8 mouse cellular contexts compared by ENCODE assay signal in genomic region chr9:21237368-21238003, GRCm38 (mm10). TPM values are rescaled to one million over a fixed set of nuclear protein-coding genes. Genes with fewer than 3 reads are reported as not detected.
DNase-seq lines count a peak whose midpoint lies in the region; ATAC-seq and TF ChIP-seq lines count a peak whose summit lies in the region.
"Had no signal": no experiment of that assay in that cellular context is flagged by ENCODE, and none has a peak within 500 bp of the region (broad histone marks: within the 10 kb centered on the region; RNA-seq: fewer than 3 reads in every experiment).

No protein-coding gene starts in this region.

- peak overlapping the region; percentile 100 for H3K27ac ChIP-seq in heart, embryonic 10.5 days
- peak overlapping the region; percentile 89 for H3K27ac ChIP-seq in midbrain, embryonic 14.5 days (replicated peaks; ENCODE audit: low read depth, low read length)
- H3K27ac ChIP-seq in thymus, adult 2 months (ENCODE audit: control insufficient read depth, insufficient read depth, low read length): peak overlapping the region; percentile 62

- peak; percentile 61 to 63 for DNase-seq in B cell, adult 2 months
- DNase-seq in cerebellum, adult 9-11 months: peak; percentile 69
- no peak for DNase-seq in heart, embryonic 10.5 days (ENCODE audit: low spot score)
- peak; percentile 43 to 60 for DNase-seq in kidney, postnatal 4 days
- peak; percentile 68 for DNase-seq in midbrain, embryonic 14.5 days
- DNase-seq in thymus, adult 2 months: peak; percentile 44

- TF ChIP-seq CTCF in thymus, adult 2 months (IDR thresholded peaks at IDR 0.05; ENCODE audit: borderline replicate concordance, control insufficient read depth, extremely low read depth, insufficient read depth, low read length, poor library complexity): peak; percentile 52; the same call in 1 of the 2 replicates

- peak; percentile 15 for ATAC-seq in CD4-positive, CD25-positive, alpha-beta regulatory T cell, adult 4 months
- ATAC-seq in midbrain, embryonic 14.5 days (ENCODE audit: low FRiP score, low TSS enrichment): no peak

- peaks cover 27% of the 10 kb centered on the region for H3K4me1 ChIP-seq in heart, embryonic 10.5 days
- peaks cover 15% of the 10 kb centered on the region for H3K4me1 ChIP-seq in midbrain, embryonic 14.5 days (ENCODE audit: control insufficient read depth, insufficient read depth, low read length)
- H3K4me1 ChIP-seq in thymus, adult 2 months (replicated peaks; ENCODE audit: control insufficient read depth, insufficient read depth, low read length): peaks cover 25% of the 10 kb centered on the region

- H3K9me3 ChIP-seq in heart, embryonic 10.5 days: no peaks in the 10 kb centered on the region
- no peaks in the 10 kb centered on the region for H3K9me3 ChIP-seq in midbrain, embryonic 14.5 days (ENCODE audit: control insufficient read depth, low read length)

- peak overlapping the region; percentile 98 for H3K9ac ChIP-seq in midbrain, embryonic 14.5 days (replicated peaks; ENCODE audit: low read length)

- H3K27me3 ChIP-seq in heart, embryonic 10.5 days (ENCODE audit: insufficient read depth, poor library complexity, severe bottlenecking): peaks cover 12% of the 10 kb centered on the region; the same call in 1 of the 2 replicates
- H3K27me3 ChIP-seq in midbrain, embryonic 14.5 days (ENCODE audit: control insufficient read depth, insufficient read depth, low read length): peaks cover 3% of the 10 kb centered on the region; the same call in 1 of the 2 replicates
- no peaks in the 10 kb centered on the region for H3K27me3 ChIP-seq in thymus, adult 2 months (ENCODE audit: control insufficient read depth, insufficient read depth, low read length)

- H3K36me3 ChIP-seq in heart, embryonic 10.5 days: peaks cover 44% of the 10 kb centered on the region
- H3K36me3 ChIP-seq in midbrain, embryonic 14.5 days (ENCODE audit: control insufficient read depth, insufficient read depth, low read length): peaks cover 16% of the 10 kb centered on the region
- no peaks in the 10 kb centered on the region for H3K36me3 ChIP-seq in thymus, adult 2 months (ENCODE audit: control insufficient read depth, insufficient read depth, low read length)

- WGBS in heart, embryonic 10.5 days: 18% methylated on average over 19 of the region's 19 CpGs
- 17% methylated on average over 19 of the region's 19 CpGs for WGBS in midbrain, embryonic 14.5 days
- WGBS in thymus, adult 2 months: 12% methylated on average over 19 of the region's 19 CpGs

- peak overlapping the region; percentile 87 for H3K4me2 ChIP-seq in midbrain, embryonic 14.5 days (ENCODE audit: low read length)

- H3K4me3 ChIP-seq in heart, embryonic 10.5 days: peak overlapping the region; percentile 98
- H3K4me3 ChIP-seq in midbrain, embryonic 14.5 days (replicated peaks; ENCODE audit: low read depth, low read length): peak overlapping the region; percentile 87
- peak overlapping the region; percentile 69 for H3K4me3 ChIP-seq in thymus, adult 2 months (ENCODE audit: control insufficient read depth, insufficient read depth, low read length)

- TF ChIP-seq POLR2A in thymus, adult 2 months (IDR thresholded peaks at IDR 0.05; ENCODE audit: control insufficient read depth, extremely low read depth, insufficient read depth, low read length, poor library complexity): no peak

RNA-seq across cellular contexts. Expression of gene Keap1, which starts 1.7 kb away (rescaled TPM):
- 10 to 100 TPM; 20.1 to 43.4 TPM for polyA plus RNA-seq in CD4-positive, CD25-positive, alpha-beta regulatory T cell, adult 4 months (2017; shearing (Covaris generic))
- 51.4 and 52.4 TPM in 2 replicates for polyA plus RNA-seq in heart, embryonic 10.5 days (2016; fragmentation: Nextera tagmentation; extraction: Ambion mirVana)
- polyA plus RNA-seq in midbrain, embryonic 14.5 days (2014; fragmentation: Nextera tagmentation; extraction: Ambion mirVana): 40.3 and 53.7 TPM in 2 replicates
- polyA plus RNA-seq in thymus, adult 2 months (2012; rRNA removed): 115 and 122 TPM in 2 replicates

RNA-seq across cellular contexts. Expression of gene S1pr5, which starts 10.8 kb away (rescaled TPM):
- under 1 TPM in 1 of 2 experiments, not detected in 1; 0.12 TPM for polyA plus RNA-seq in CD4-positive, CD25-positive, alpha-beta regulatory T cell, adult 4 months (2017; shearing (Covaris generic))
- polyA plus RNA-seq in heart, embryonic 10.5 days (2016; fragmentation: Nextera tagmentation; extraction: Ambion mirVana): 0.46 and 0.47 TPM in 2 replicates
- polyA plus RNA-seq in midbrain, embryonic 14.5 days (2014; fragmentation: Nextera tagmentation; extraction: Ambion mirVana): 2.3 and 2.8 TPM in 2 replicates
- 0.70 and 0.78 TPM in 2 replicates for polyA plus RNA-seq in thymus, adult 2 months (2012; rRNA removed)
- polyA plus RNA-seq: large intestine, adult 2 months had no signal

RNA-seq across cellular contexts. Expression of gene Atg4d, which starts 27.6 kb away (rescaled TPM):
- polyA plus RNA-seq in CD4-positive, CD25-positive, alpha-beta regulatory T cell, adult 4 months (2017; shearing (Covaris generic)): 10 to 100 TPM; 25.3 to 29.8 TPM
- 50.6 and 57.9 TPM in 2 replicates for polyA plus RNA-seq in heart, embryonic 10.5 days (2016; fragmentation: Nextera tagmentation; extraction: Ambion mirVana)
- 44.6 and 44.7 TPM in 2 replicates for polyA plus RNA-seq in midbrain, embryonic 14.5 days (2014; fragmentation: Nextera tagmentation; extraction: Ambion mirVana)
- polyA plus RNA-seq in thymus, adult 2 months (2012; rRNA removed): 84.3 and 87.7 TPM in 2 replicates

RNA-seq across cellular contexts. Expression of gene Kri1, which starts 50.3 kb away (rescaled TPM):
- 10 to 100 TPM; 25.2 to 45.3 TPM for polyA plus RNA-seq in CD4-positive, CD25-positive, alpha-beta regulatory T cell, adult 4 months (2017; shearing (Covaris generic))
- polyA plus RNA-seq in heart, embryonic 10.5 days (2016; fragmentation: Nextera tagmentation; extraction: Ambion mirVana): 14.5 and 21.3 TPM in 2 replicates
- 12.9 and 16.9 TPM in 2 replicates for polyA plus RNA-seq in midbrain, embryonic 14.5 days (2014; fragmentation: Nextera tagmentation; extraction: Ambion mirVana)
- 56.5 and 57.9 TPM in 2 replicates for polyA plus RNA-seq in thymus, adult 2 months (2012; rRNA removed)

RNA-seq across cellular contexts. Expression of gene Cdkn2d, which starts 53.7 kb away (rescaled TPM):
- 100 to 1,000 TPM; 124 to 126 TPM for polyA plus RNA-seq in CD4-positive, CD25-positive, alpha-beta regulatory T cell, adult 4 months (2017; shearing (Covaris generic))
- polyA plus RNA-seq in heart, embryonic 10.5 days (2016; fragmentation: Nextera tagmentation; extraction: Ambion mirVana): 69.0 and 93.4 TPM in 2 replicates
- polyA plus RNA-seq in midbrain, embryonic 14.5 days (2014; fragmentation: Nextera tagmentation; extraction: Ambion mirVana): 84.9 and 95.7 TPM in 2 replicates
- 319 and 330 TPM in 2 replicates for polyA plus RNA-seq in thymus, adult 2 months (2012; rRNA removed)
